13 mouse cellular contexts compared by ENCODE assay signal in the genomic region with DNA sequence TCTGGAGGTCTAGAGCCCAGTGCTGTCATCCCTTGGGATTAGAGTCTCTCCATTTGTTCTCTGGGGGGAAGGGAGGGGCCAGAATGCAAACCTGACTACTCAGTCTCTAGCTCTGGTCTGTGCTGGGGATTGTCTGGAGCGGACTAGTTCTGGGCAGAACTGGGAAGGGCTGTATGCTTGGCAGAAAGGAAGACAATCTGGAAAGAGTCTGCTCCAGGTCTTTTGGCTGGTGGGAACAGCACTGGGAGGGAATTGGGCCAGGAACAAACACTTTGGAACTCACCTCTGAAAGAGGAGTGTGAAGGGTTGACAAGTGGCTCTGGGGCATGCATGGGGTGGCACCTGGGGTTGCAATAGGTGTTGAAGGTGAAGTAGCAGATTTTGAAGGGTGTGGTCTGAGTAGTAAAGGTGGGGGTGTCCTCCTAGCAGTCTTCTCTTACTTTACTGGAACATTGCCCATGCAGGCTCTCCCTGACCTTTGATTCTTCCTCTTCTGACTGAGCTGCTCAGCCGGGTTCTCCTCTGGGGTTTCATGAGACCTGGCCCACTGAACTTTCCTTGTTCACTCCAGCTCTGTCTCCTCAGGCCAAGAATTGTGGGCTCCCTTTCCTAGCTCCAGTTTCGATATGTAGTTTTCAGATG. TPM values are rescaled to one million over a fixed set of nuclear protein-coding genes. Genes with fewer than 3 reads are reported as not detected.
DNase-seq lines count a peak whose midpoint lies in the region; ATAC-seq and TF ChIP-seq lines count a peak whose summit lies in the region.
"Had no signal": no experiment of that assay in that cellular context is flagged by ENCODE, and none has a peak within 500 bp of the region (broad histone marks: within the 10 kb centered on the region; RNA-seq: fewer than 3 reads in every experiment).

No protein-coding gene starts in this region.

- 0 out of 2 replicates have a peak, but pooled peaks cover 5% of the 10 kb centered on the region for H3K36me3 ChIP-seq in embryonic facial prominence, embryonic 15.5 days
- H3K36me3 ChIP-seq in intestine, embryonic 15.5 days = no peaks in the 10 kb centered on the region
- peaks cover 33% of the 10 kb centered on the region for H3K36me3 ChIP-seq in neural tube, embryonic 15.5 days

- no peaks in the 10 kb centered on the region for H3K27me3 ChIP-seq in embryonic facial prominence, embryonic 15.5 days
- no peaks in the 10 kb centered on the region for H3K27me3 ChIP-seq in intestine, embryonic 15.5 days (replicated peaks)
- H3K27me3 ChIP-seq in neural tube, embryonic 15.5 days (replicated peaks) = no peaks in the 10 kb centered on the region
- H3K27me3 ChIP-seq: Patski had no signal

- TF ChIP-seq CTCF in layer of hippocampus, adult 2 months (conservative IDR thresholded peaks at IDR 0.05) = no peak

- no peak overlapping the region for H3K4me2 ChIP-seq in embryonic facial prominence, embryonic 15.5 days (replicated peaks)
- no peak overlapping the region for H3K4me2 ChIP-seq in intestine, embryonic 15.5 days (replicated peaks)
- H3K4me2 ChIP-seq in neural tube, embryonic 15.5 days = no peak overlapping the region
- H3K4me2 ChIP-seq: heart, embryonic 11.5 days had no signal

- WGBS in embryonic facial prominence, embryonic 15.5 days = 58% methylated on average over 3 of the region's 3 CpGs
- WGBS in intestine, embryonic 15.5 days = 66% methylated on average over 3 of the region's 3 CpGs
- WGBS in neural tube, embryonic 15.5 days = 72% methylated on average over 3 of the region's 3 CpGs

- H3K4me3 ChIP-seq in layer of hippocampus, adult 2 months = no peak overlapping the region
- no peak overlapping the region for H3K4me3 ChIP-seq in embryonic facial prominence, embryonic 15.5 days (replicated peaks)
- H3K4me3 ChIP-seq in intestine, embryonic 15.5 days (replicated peaks) = no peak overlapping the region
- no peak overlapping the region for H3K4me3 ChIP-seq in neural tube, embryonic 15.5 days (replicated peaks)
- H3K4me3 ChIP-seq: erythroblast, embryonic 14.5 days had no signal

- H3K9ac ChIP-seq in embryonic facial prominence, embryonic 15.5 days = no peak overlapping the region
- no peak overlapping the region for H3K9ac ChIP-seq in intestine, embryonic 15.5 days
- H3K9ac ChIP-seq in neural tube, embryonic 15.5 days (replicated peaks) = no peak overlapping the region

- H3K9me3 ChIP-seq in embryonic facial prominence, embryonic 15.5 days (replicated peaks) = no peaks in the 10 kb centered on the region
- H3K9me3 ChIP-seq in intestine, embryonic 15.5 days = no peaks in the 10 kb centered on the region
- no peaks in the 10 kb centered on the region for H3K9me3 ChIP-seq in neural tube, embryonic 15.5 days (replicated peaks)

- DNase-seq in layer of hippocampus, adult 2 months (ENCODE audit: low spot score in 2 of 2) = no peak
- DNase-seq in layer of hippocampus, adult 9-10 months (ENCODE audit: low spot score) = no peak
- no peak for DNase-seq in thymus, postnatal 36 days
- no peak for DNase-seq in embryo, embryonic 10 days (ENCODE audit: low spot score)
- DNase-seq: kidney, postnatal 10 days; liver had no signal

- peak; percentile 35; the same call in 1 of the 2 replicates for ATAC-seq in embryonic facial prominence, embryonic 15.5 days (ENCODE audit: insufficient number of reproducible peaks, low FRiP score, low TSS enrichment, low read depth)
- ATAC-seq in intestine, embryonic 15.5 days = peak; percentile 83
- ATAC-seq in neural tube, embryonic 15.5 days (ENCODE audit: low FRiP score) = no peak
- ATAC-seq: Patski had no signal

- H3K27ac ChIP-seq in layer of hippocampus, adult 2 months = peak overlapping the region; percentile 77
- H3K27ac ChIP-seq in embryonic facial prominence, embryonic 15.5 days (replicated peaks) = no peak overlapping the region
- no peak overlapping the region for H3K27ac ChIP-seq in intestine, embryonic 15.5 days
- H3K27ac ChIP-seq in neural tube, embryonic 15.5 days (replicated peaks) = peak overlapping the region; percentile 43

- H3K4me1 ChIP-seq in embryonic facial prominence, embryonic 15.5 days = peaks cover 20% of the 10 kb centered on the region; the same call in 1 of the 2 replicates
- H3K4me1 ChIP-seq in intestine, embryonic 15.5 days (replicated peaks) = no peaks in the 10 kb centered on the region; the same call in 1 of the 2 replicates
- peaks cover 42% of the 10 kb centered on the region for H3K4me1 ChIP-seq in neural tube, embryonic 15.5 days

RNA-seq across cellular contexts. Expression of gene Ppp1r1a, which starts 15.2 kb away (rescaled TPM):
- total RNA-seq in layer of hippocampus, adult 2 months (2021) = 100 to 1,000 TPM; 118 to 136 TPM
- 13.8 and 15.9 TPM in 2 replicates for polyA plus RNA-seq in embryonic facial prominence, embryonic 15.5 days (2015; fragmentation: Nextera tagmentation; extraction: Ambion mirVana)
- polyA plus RNA-seq in intestine, embryonic 15.5 days (2015; fragmentation: Nextera tagmentation; extraction: Ambion mirVana) = 9.8 and 10.3 TPM in 2 replicates
- polyA plus RNA-seq in neural tube, embryonic 15.5 days (2015; fragmentation: Nextera tagmentation; extraction: Ambion mirVana) = 94.4 and 118 TPM in 2 replicates
- polyA plus RNA-seq: erythroblast, embryonic 14.5 days had no signal

RNA-seq across cellular contexts. Expression of gene Pde1b, which starts 19.7 kb away (rescaled TPM):
- 100 to 1,000 TPM; 109 to 117 TPM for total RNA-seq in layer of hippocampus, adult 2 months (2021)
- polyA plus RNA-seq in embryonic facial prominence, embryonic 15.5 days (2015; fragmentation: Nextera tagmentation; extraction: Ambion mirVana) = 7.1 TPM in 2 replicates
- 5.1 and 6.3 TPM in 2 replicates for polyA plus RNA-seq in intestine, embryonic 15.5 days (2015; fragmentation: Nextera tagmentation; extraction: Ambion mirVana)
- 77.9 and 89.8 TPM in 2 replicates for polyA plus RNA-seq in neural tube, embryonic 15.5 days (2015; fragmentation: Nextera tagmentation; extraction: Ambion mirVana)

RNA-seq across cellular contexts. Expression of gene Glycam1, which starts 42.3 kb away (rescaled TPM):
- total RNA-seq in layer of hippocampus, adult 2 months (2021) = 1 to 10 TPM in 1 of 2 experiments, not detected in 1; 1.7 TPM
- not detected in 2 replicates for polyA plus RNA-seq in embryonic facial prominence, embryonic 15.5 days (2015; fragmentation: Nextera tagmentation; extraction: Ambion mirVana)
- polyA plus RNA-seq in intestine, embryonic 15.5 days (2015; fragmentation: Nextera tagmentation; extraction: Ambion mirVana) = not detected in 2 replicates
- polyA plus RNA-seq in neural tube, embryonic 15.5 days (2015; fragmentation: Nextera tagmentation; extraction: Ambion mirVana) = not detected in 2 replicates
- polyA plus RNA-seq: erythroblast, embryonic 14.5 days; heart, embryonic 11.5 days; Patski; spleen, adult 2 months had no signal

Comparison
In these comparisons a context has a peak if more than half of its experiments do, and no peak if none do; other contexts are left out.
1. H3K27ac ChIP-seq: peak in layer of hippocampus, adult 2 months (single experiment) and neural tube, embryonic 15.5 days (single experiment); none in embryonic facial prominence, embryonic 15.5 days (single experiment) and intestine, embryonic 15.5 days (single experiment).